Mouse (Mus musculus) T-cell, adult 2 months (primary cell): ENCODE data around the gene Cypt1.

Source experiments
- DNase-seq: peaks from one replicate; pipeline ENCODE4 v3.0.0; 2022; ENCODE audit warnings: low spot score

Cypt1 gene

DNA sequence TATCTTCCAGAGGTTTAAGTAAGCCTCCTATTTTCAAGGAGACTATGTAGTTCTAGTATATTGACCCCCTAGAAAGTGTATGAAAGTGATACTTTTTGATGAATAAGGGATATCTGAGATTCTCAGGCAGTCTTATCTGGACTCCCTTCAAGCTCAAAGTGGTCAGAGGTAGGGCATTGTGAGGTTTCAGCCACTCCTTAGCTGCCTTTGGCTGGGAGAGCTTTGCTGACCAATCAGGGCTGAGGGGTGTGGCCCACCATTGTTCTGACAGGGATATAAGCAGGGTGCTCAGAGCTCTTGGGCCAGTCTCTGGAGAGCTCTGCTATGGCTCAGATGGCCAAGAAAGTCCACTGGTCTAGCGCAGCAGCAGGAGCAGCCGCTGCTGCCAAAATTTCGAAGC, at the start of gene Cypt1:
Gene Cypt1, plus strand, starts transcription at position 301 of the 400 bp plus-strand sequence.
- DNase-seq, result no peak

GRCm38 (mm10) chrX:16546806-16547205, 24.1 kb downstream of the Cypt1 start:
- no peak for DNase-seq

DNA sequence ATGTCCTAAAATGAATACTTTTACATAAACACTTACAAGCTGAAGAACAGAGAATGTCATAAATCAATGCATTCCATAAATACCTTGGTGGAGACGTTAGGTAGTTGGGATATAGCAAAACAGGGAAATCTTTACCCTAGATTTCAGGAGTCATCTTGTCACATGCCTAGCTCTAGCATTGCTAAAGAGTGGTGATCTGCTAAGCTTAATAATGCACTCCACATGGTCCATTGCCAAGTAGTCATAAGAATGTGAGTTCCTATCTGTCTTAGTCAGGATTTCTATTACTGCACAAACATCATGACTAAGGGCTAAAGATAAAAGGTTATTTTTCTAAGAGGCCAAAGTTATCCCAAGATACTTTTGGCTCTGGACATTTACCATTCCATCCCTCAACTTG, 34.4 kb downstream of the Cypt1 start:
- no peak for DNase-seq

GRCm38 (mm10) chrX:16558501-16558900, 35.8 kb downstream of the Cypt1 start:
- no peak for DNase-seq
